Mouse (Mus musculus) stomach, embryonic 14.5 days (tissue): ENCODE results near the gene Mki67. TPM values are rescaled to one million over a fixed set of nuclear protein-coding genes. Genes with fewer than 3 reads are reported as not detected.

Source experiments
- ATAC-seq: fragments of 200-750 bp; cut with Nextera tagmentation; 2 replicates; pipeline ENCODE4 v1.8.0; 2017; ENCODE audit warnings: low read depth, moderate TSS enrichment; ENCODE audit not compliant: insufficient number of reproducible peaks, insufficient read depth, low FRiP score
- H3K27ac ChIP-seq: fragments of 300-500 bp; sonication (generic); 2 replicates; pipeline ENCODE4 v1.5.1; 2014; ENCODE audit warnings: mild to moderate bottlenecking, low read length, moderate library complexity, mixed read lengths
- H3K27me3 ChIP-seq: fragments of 300-500 bp; sonication (generic); 2 replicates; pipeline ENCODE4 v1.6.1; 2014; ENCODE audit warnings: low read length, control low read depth, mixed read lengths; ENCODE audit not compliant: control insufficient read depth, insufficient read depth
- H3K36me3 ChIP-seq: fragments of 300-500 bp; sonication (generic); 2 replicates; pipeline ENCODE4 v1.6.1; 2014; ENCODE audit warnings: mild to moderate bottlenecking, control low read depth, low read length, moderate library complexity, mixed read lengths; ENCODE audit not compliant: control insufficient read depth, insufficient read depth
- H3K4me1 ChIP-seq: fragments of 300-500 bp; sonication (generic); 2 replicates; pipeline ENCODE4 v1.6.1; 2014; ENCODE audit warnings: low read length, control low read depth, mixed read lengths; ENCODE audit not compliant: control insufficient read depth, insufficient read depth
- H3K4me2 ChIP-seq: fragments of 300-500 bp; sonication (generic); replicated peaks from 2 replicates; pipeline ENCODE4 v1.6.1; 2014; ENCODE audit warnings: low read depth, low read length, control low read depth
- H3K4me3 ChIP-seq: fragments of 300-500 bp; sonication (generic); 2 replicates; pipeline ENCODE4 v1.5.1; 2014; ENCODE audit warnings: low read depth, low read length, control low read depth
- H3K9ac ChIP-seq: fragments of 300-500 bp; sonication (generic); replicated peaks from 2 replicates; pipeline ENCODE4 v1.6.1; 2014; ENCODE audit warnings: low read depth, mild to moderate bottlenecking, control low read depth, low read length, moderate library complexity, mixed read lengths
- H3K9me3 ChIP-seq: fragments of 300-500 bp; sonication (generic); 2 replicates; pipeline ENCODE4 v1.6.1; 2016; ENCODE audit warnings: low read depth, low read length, control low read depth; ENCODE audit not compliant: control insufficient read depth
- WGBS: fragments of 180-500 bp; shearing (Covaris S2); extraction: QIAGEN DNeasy Blood & Tissue Kit; methylation state at CpG from one replicate; pipeline ENCODE4 v1.1.7; 2014; 5-methylcytosine and 5-hydroxymethylcytosine counted together
- polyA plus RNA-seq: library from polyadenylated mRNA; unstranded; fragments of >200 nt; fragmentation: Nextera tagmentation; extraction: Ambion mirVana; gene quantifications from 2 replicates; pipeline ENCODE4 v1.2.1, GENCODE M21; 2014

The Mki67 gene
- polyA plus RNA-seq, 1 experiment from 2014 or later, result 66.4 TPM

DNA sequence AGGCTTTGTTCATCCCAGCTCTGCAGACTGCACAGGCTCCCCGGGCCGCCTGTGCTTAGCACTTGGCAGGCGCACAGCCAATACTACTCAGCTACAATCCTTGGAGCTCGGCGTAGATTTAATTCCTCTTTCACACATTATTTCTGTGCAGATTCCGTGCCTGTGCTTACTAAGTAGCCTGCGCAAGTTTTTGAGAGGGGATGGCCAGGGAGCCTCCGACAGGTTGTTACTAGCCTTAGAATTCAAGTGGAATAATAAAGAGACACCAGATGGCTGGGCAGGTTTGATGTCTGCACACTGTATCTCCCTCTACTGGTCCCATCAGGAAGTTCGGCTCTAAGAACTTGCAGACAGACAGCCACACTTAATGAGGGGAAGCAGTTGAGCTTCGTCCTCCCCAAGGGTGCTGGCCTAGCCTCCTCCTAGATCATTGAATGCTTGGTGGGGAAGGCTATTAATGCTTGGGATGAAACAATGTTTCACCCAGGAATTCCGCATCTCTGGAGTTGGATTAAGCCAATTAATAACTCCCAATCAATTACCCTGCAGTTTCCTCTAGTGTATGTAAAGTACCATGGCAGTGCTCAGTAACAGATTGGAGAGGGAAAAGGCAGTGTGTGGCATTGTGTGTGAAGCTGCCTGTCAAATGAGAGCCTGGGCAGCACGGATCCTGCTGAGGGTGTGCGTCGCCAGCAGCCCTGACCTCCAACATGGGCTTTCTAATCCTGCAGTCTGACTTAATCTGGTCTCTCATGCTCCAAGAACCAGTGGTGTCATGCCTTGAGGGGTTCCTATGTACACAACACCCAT is 74.3 kb downstream of the Mki67 start:
- Histone ChIP-seq H3K36me3 (no peaks in the 10 kb centered on the region), H3K9me3 (no peaks in the 10 kb centered on the region), H3K27ac (no peak overlapping the region), H3K27me3 (no peaks in the 10 kb centered on the region), H3K4me2 (no peak overlapping the region), H3K9ac (no peak overlapping the region), H3K4me1 (no peaks in the 10 kb centered on the region), H3K4me3 (no peak overlapping the region)
- WGBS, result 59% methylated on average over 14 of the region's 14 CpGs
- no peak for ATAC-seq

Other genes starting within 250 kb of the Mki67 start
- 0.33 and 0.60 TPM in 2 replicates for gene Clrn3, start 187.7 kb downstream of the Mki67 start, polyA plus RNA-seq
- gene Ptpre, start 178.9 kb downstream of the Mki67 start, polyA plus RNA-seq, result 2.3 and 2.7 TPM in 2 replicates